Mouse (Mus musculus): ENCODE data around the gene Enah.

- TF ChIP-seq POLR2A (IDR thresholded peaks at IDR 0.05; ENCODE audit: borderline replicate concordance, extremely low read depth, insufficient read depth, insufficient read length, poor library complexity, severe bottlenecking): no peak
- no peak for TF ChIP-seq CTCF (IDR thresholded peaks at IDR 0.05; ENCODE audit: borderline replicate concordance, extremely low read depth, insufficient read depth, insufficient read length)
These were observed 38.2 kb upstream of the Enah start for GRCm38 (mm10) chr1:182057998-182058397.
